Mouse (Mus musculus): Measurements from ENCODE around the gene Rpl23. TPM values are rescaled to one million over a fixed set of nuclear protein-coding genes. Genes with fewer than 3 reads are reported as not detected.
A peak's percentile ranks its signal among the peaks of the same experiment; 100 is the strongest.
"Not testable (repeated sequence)": the region's sequence is repeated elsewhere in the genome, so short reads cannot be mapped to it uniquely, and the experiment has no call there.

Rpl23 gene
- polyA plus RNA-seq, 1 experiment from 2014 or later, result 449 TPM

- 87% methylated on average over 2 of the region's 2 CpGs for WGBS
- not testable (repeated sequence) for H3K36me3 ChIP-seq (replicated peaks); H3K27ac ChIP-seq; H3K4me3 ChIP-seq; H3K4me1 ChIP-seq; DNase-seq (ENCODE audit: extremely low spot score, low spot score); H3K9me3 ChIP-seq; H3K27me3 ChIP-seq (ENCODE audit: poor library complexity, severe bottlenecking)
These were observed 8.7 kb upstream of the Rpl23 start for GRCm38 (mm10) chr11:97790778-97791438.

DNA sequence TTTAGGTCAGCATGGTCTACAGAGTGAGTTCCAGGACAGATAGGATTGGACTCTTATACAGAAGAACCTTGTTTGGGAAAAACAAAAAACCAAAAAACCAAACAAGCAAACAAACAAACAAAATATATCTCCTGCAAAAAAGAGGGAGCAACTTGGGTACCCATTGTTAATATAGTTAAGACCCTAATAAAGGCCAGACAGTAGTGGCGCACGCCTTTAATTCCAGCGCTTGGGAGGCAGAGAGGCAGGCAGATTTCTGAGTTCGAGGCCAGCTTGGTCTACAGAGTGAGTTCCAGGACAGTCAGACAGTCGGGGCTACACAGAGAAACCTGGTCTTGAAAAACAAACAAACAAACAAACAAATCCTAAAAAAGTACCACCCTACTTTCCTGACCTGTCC, 7.5 kb upstream of the Rpl23 start:
- DNase-seq (ENCODE audit: extremely low spot score, low spot score), result no peak
- Histone ChIP-seq H3K27ac (no peak overlapping the region), H3K36me3 (replicated peaks) (no peaks in the 10 kb centered on the region), H3K4me1 (no peaks in the 10 kb centered on the region), H3K9me3 (no peaks in the 10 kb centered on the region), H3K4me3 (no peak overlapping the region), H3K27me3 (ENCODE audit: poor library complexity, severe bottlenecking) (no peaks in the 10 kb centered on the region)
- WGBS, result 85% methylated on average over 5 of the region's 5 CpGs

GRCm38 (mm10) chr11:97787961-97788360, 5.7 kb upstream of the Rpl23 start:
- WGBS, result 89% methylated on average over 3 of the region's 3 CpGs
- no peak overlapping the region for H3K4me3 ChIP-seq
- H3K27me3 ChIP-seq (ENCODE audit: poor library complexity, severe bottlenecking), result no peaks in the 10 kb centered on the region

DNA sequence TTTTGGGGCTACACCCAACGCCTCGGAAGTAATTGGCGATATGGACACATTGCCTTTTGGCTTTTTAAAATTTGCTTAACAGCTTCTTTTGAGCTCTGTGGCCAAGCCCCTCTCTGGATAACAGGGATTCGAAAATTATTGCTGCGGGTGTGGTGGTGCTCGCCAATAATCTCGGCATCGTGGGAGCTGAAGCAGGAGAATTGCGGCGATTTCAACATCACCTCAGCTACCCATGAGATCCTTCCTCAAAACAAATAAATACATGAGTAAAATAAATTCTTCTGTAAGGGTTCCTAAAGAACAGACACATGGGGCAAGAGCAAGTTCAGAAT, 293 bp upstream of the Rpl23 start:
- peak overlapping the region; percentile 98 for H3K4me3 ChIP-seq
- peak overlapping the region; percentile 99 for H3K27ac ChIP-seq
- H3K9me3 ChIP-seq, result 0 out of 2 replicates have a peak, but pooled peaks cover 3% of the 10 kb centered on the region

More at GRCm38 (mm10) chr11:97787961-97788360, 5.7 kb upstream of the Rpl23 start:
- H3K36me3 ChIP-seq (replicated peaks), result no peaks in the 10 kb centered on the region
- peaks cover 4% of the 10 kb centered on the region for H3K4me1 ChIP-seq
- no peak for DNase-seq (ENCODE audit: extremely low spot score, low spot score)
- H3K27ac ChIP-seq, result no peak overlapping the region
- 0 out of 2 replicates have a peak, but pooled peaks cover 3% of the 10 kb centered on the region for H3K9me3 ChIP-seq

DNA sequence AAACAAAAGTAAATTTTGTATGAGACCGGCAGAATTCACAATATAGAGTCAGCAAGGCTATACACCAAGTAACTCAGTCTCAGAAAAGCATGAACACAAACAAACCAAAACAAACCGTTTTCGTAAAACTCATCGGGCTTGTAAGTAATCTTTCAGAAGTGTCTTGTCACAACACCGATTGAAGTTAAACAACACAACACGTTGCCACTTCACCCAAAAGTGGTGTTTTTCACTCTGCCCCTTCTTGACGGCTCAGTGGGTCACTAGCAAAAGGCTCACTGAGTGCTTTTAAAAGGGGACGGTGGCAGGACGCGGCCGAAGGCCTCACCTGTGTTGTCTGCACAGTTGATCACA, 782 bp downstream of the Rpl23 start:
- WGBS, result 3% methylated on average over 11 of the region's 11 CpGs
- H3K27me3 ChIP-seq (ENCODE audit: poor library complexity, severe bottlenecking), result no peaks in the 10 kb centered on the region
- H3K36me3 ChIP-seq (replicated peaks), result peaks cover 51% of the 10 kb centered on the region
- peaks cover 28% of the 10 kb centered on the region for H3K4me1 ChIP-seq
- peak overlapping the region; percentile 98 for H3K4me3 ChIP-seq
- DNase-seq (ENCODE audit: extremely low spot score, low spot score), result no peak
- H3K27ac ChIP-seq, result peak overlapping the region; percentile 99
- 0 out of 2 replicates have a peak, but pooled peaks cover 3% of the 10 kb centered on the region for H3K9me3 ChIP-seq

More for the DNA sequence above, 293 bp upstream of the Rpl23 start:
- no peak for DNase-seq (ENCODE audit: extremely low spot score, low spot score)
- under 1% methylated on average over 10 of the region's 10 CpGs for WGBS
- H3K27me3 ChIP-seq (ENCODE audit: poor library complexity, severe bottlenecking), result no peaks in the 10 kb centered on the region
- H3K4me1 ChIP-seq, result peaks cover 28% of the 10 kb centered on the region
- H3K36me3 ChIP-seq (replicated peaks), result peaks cover 40% of the 10 kb centered on the region

DNA sequence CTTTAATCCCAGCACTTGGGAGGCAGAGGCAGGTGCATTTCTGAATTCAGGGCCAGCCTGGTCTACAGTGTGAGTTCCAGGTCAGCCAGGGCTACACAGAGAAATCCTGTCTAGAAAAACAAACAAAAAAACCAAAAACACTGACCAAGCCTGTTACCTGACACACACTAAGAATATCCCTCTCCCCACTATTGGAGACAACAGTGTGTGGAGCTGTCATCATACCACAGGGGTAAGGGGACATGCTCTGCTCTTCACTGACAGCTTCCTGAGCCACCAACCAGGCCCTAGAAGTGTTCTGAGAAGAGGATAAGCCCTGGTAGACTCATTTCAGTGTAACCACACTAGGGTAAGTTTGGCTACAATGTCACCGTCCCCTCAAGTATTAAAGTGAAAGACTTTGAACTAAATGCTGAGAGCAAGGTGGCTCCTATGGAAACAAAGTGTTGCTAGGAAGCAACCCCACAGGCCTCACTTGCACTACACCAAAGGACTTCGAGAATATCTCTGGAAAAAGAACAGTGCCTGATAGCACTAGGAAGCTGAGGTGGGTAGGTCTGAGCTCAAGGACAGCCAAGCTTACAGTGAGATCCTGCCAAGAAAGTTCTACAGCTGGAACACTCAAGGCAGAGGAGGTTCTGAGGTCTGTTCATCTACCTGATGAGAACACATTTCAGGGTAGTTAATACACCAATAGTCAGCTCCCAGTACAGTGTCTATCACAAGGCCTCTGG, 2.1 kb downstream of the Rpl23 start:
- peaks cover 28% of the 10 kb centered on the region for H3K4me1 ChIP-seq
- no peaks in the 10 kb centered on the region for H3K27me3 ChIP-seq (ENCODE audit: poor library complexity, severe bottlenecking)
- H3K9me3 ChIP-seq, result 0 out of 2 replicates have a peak, but pooled peaks cover 3% of the 10 kb centered on the region
- peaks cover 64% of the 10 kb centered on the region for H3K36me3 ChIP-seq (replicated peaks)
- 81% methylated on average over 2 of the region's 2 CpGs for WGBS
- DNase-seq (ENCODE audit: extremely low spot score, low spot score), result no peak
- H3K27ac ChIP-seq, result 0 out of 2 replicates have a peak overlapping the region, but pooled peaks have one; percentile 99
- peak overlapping the region; percentile 98 for H3K4me3 ChIP-seq

DNA sequence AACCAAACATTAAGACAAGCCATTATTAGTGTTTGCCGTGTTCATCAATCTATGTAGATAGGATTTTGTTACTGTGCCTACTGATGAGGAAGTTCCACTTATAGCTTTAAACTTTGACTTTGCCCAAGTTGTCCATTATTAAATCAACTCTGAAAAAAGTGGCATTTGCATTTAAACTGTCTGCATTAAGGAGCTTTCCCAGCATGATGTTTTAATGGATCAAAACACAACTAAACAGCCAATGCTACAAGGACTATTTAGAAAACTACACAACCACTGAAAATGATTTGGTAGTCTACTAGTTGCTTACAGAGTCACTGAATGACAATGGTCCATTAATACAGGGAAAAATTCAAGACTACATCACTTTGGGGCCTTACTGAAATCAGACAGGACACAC, 3.3 kb downstream of the Rpl23 start:
- DNase-seq (ENCODE audit: extremely low spot score, low spot score), result no peak
- H3K27ac ChIP-seq, result no peak overlapping the region
- 100% methylated on average over 1 of the region's 1 CpGs for WGBS
- H3K36me3 ChIP-seq (replicated peaks), result peaks cover 73% of the 10 kb centered on the region
- H3K4me3 ChIP-seq, result peak overlapping the region; percentile 10; the same call in 1 of the 2 replicates
- no peaks in the 10 kb centered on the region for H3K27me3 ChIP-seq (ENCODE audit: poor library complexity, severe bottlenecking)
- H3K4me1 ChIP-seq, result peaks cover 28% of the 10 kb centered on the region
- H3K9me3 ChIP-seq, result no peaks in the 10 kb centered on the region

DNA sequence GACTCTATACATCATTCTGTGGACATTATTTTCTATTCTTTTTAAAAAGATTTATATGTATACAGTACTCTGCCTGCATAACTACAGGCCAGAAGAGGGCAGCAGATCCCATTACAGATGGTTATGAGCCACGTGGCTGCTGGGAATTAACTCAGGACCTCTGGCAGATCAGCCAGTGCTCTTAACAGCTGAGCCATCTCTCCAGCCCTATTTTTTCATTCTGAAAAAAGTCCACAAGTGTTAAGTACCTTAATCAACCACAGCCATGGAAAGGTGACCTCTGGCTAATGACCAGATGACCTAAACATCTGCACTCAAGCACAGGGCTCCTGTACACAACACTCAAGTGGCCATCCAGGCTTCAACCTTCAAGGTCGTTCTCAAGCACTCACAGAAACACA, 5.1 kb downstream of the Rpl23 start:
- WGBS, result 50% methylated on average over 2 of the region's 2 CpGs
- H3K4me3 ChIP-seq, result no peak overlapping the region
- H3K27me3 ChIP-seq (ENCODE audit: poor library complexity, severe bottlenecking), result no peaks in the 10 kb centered on the region
- H3K4me1 ChIP-seq, result peaks cover 21% of the 10 kb centered on the region
- DNase-seq (ENCODE audit: extremely low spot score, low spot score), result peak; percentile 39
- H3K36me3 ChIP-seq (replicated peaks), result peaks cover 73% of the 10 kb centered on the region
- H3K27ac ChIP-seq, result no peak overlapping the region
- no peaks in the 10 kb centered on the region for H3K9me3 ChIP-seq

GRCm38 (mm10) chr11:97776497-97777128, 5.6 kb downstream of the Rpl23 start:
- no peaks in the 10 kb centered on the region for H3K27me3 ChIP-seq (ENCODE audit: poor library complexity, severe bottlenecking)
- H3K36me3 ChIP-seq (replicated peaks), result peaks cover 73% of the 10 kb centered on the region
- H3K4me1 ChIP-seq, result peaks cover 21% of the 10 kb centered on the region
- H3K4me3 ChIP-seq, result peak overlapping the region; percentile 1; the same call in 1 of the 2 replicates
- 55% methylated on average over 5 of the region's 5 CpGs for WGBS
- H3K9me3 ChIP-seq, result no peaks in the 10 kb centered on the region
- DNase-seq (ENCODE audit: extremely low spot score, low spot score), result no peak
- no peak overlapping the region for H3K27ac ChIP-seq

DNA sequence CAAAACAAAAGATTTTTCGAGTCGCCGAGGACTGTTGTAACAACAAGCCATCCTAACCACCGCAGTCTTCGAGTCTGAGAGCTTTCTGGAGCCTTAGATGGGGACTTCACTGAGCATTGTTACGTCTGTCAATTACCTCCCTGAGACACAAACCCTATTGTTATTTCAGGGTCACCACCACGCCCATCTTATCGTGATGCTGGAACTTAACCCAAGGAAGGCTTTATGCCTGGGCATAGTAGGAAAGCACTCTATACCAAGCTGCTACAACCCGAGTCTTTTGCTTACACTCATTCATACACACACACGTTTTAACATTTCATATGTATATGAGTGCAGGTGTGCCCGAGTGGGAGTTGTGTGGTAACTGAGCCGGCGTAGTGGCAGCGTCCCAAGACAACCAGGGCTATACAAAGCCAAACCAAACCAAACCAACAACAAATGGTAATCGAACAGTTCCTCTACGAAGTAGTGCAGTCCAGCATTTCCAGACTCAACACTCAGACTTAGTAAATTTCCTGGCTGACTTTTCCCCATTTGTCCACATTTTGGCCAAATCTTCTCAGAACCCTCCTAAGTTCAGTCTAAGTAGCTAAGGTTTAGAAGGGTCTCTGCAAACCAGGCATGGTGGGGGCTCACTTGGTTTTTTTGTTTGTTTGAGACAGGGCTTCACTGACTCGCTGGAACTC, 6.3 kb downstream of the Rpl23 start, which contains the start of gene 1700001P01Rik:
Gene 1700001P01Rik, minus strand, starts transcription at position 111 of the 689 bp plus-strand sequence.
- no peak for DNase-seq (ENCODE audit: extremely low spot score, low spot score)
- no peaks in the 10 kb centered on the region for H3K27me3 ChIP-seq (ENCODE audit: poor library complexity, severe bottlenecking)
- H3K9me3 ChIP-seq, result no peaks in the 10 kb centered on the region
- peak within 1 kb of the TSS; percentile 53 for H3K27ac ChIP-seq
- 44% methylated on average over 17 of the region's 17 CpGs for WGBS
- peak within 1 kb of the TSS; percentile 1; the same call in 1 of the 2 replicates for H3K4me3 ChIP-seq
- H3K4me1 ChIP-seq, result peaks cover 18% of the 10 kb centered on the region
- peaks cover 67% of the 10 kb centered on the region for H3K36me3 ChIP-seq (replicated peaks)

DNA sequence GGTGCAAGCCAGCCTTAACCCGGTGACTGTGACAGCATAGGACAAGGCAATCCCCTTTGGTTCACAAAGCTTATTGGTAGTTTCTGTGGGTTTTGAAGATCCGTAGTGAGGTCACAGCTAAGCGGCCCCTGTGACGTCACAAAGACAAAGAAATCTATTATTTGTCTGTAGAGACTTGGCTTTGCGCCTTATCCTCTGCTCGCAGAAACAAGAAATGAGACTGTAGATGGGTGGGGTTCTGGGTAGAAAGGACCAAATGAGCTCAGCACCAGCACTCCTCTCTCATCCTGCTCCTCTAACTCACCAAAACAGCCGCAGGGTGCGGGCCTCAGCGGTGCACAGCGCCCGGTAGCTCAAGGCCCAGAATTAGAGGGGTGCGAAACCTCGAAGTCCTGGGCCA, 7.1 kb downstream of the Rpl23 start:
- H3K36me3 ChIP-seq (replicated peaks), result peaks cover 59% of the 10 kb centered on the region
- WGBS, result 83% methylated on average over 13 of the region's 13 CpGs
- no peak for DNase-seq (ENCODE audit: extremely low spot score, low spot score)
- H3K27ac ChIP-seq, result peak overlapping the region; percentile 53
- H3K4me3 ChIP-seq, result no peak overlapping the region
- H3K9me3 ChIP-seq, result no peaks in the 10 kb centered on the region
- peaks cover 11% of the 10 kb centered on the region for H3K4me1 ChIP-seq
- no peaks in the 10 kb centered on the region for H3K27me3 ChIP-seq (ENCODE audit: poor library complexity, severe bottlenecking)

GRCm38 (mm10) chr11:97771410-97771809, 10.8 kb downstream of the Rpl23 start:
- Histone ChIP-seq H3K36me3 (replicated peaks) (peaks cover 22% of the 10 kb centered on the region), H3K4me1 (peaks cover 5% of the 10 kb centered on the region), H3K4me3 (no peak overlapping the region), H3K27me3 (ENCODE audit: poor library complexity, severe bottlenecking) (no peaks in the 10 kb centered on the region), H3K9me3 (no peaks in the 10 kb centered on the region), H3K27ac (no peak overlapping the region)
- DNase-seq (ENCODE audit: extremely low spot score, low spot score), result no peak
- WGBS, result 86% methylated on average over 14 of the region's 14 CpGs
